Mouse (Mus musculus) adrenal gland, postnatal 4 days (tissue): ENCODE data around the gene Chchd4. TPM values are rescaled to one million over a fixed set of nuclear protein-coding genes. Genes with fewer than 3 reads are reported as not detected.

Experiments
- DNase-seq, 2 experiments: peaks; one replicate each; pipeline ENCODE4 v3.0.0; 2021 to 2022; ENCODE audit warnings: low spot score in 2 of 2, mixed read lengths in 2 of 2
- long read RNA-seq, 2 experiments: library from polyadenylated mRNA; stranded (forward); transcript quantifications; one replicate each; pipeline ENCODE4 v2.0.0; 2021
- total RNA-seq, 2 experiments: library from RNA; stranded (reverse); gene quantifications; 2 replicates each; pipeline ENCODE4 v1.2.3; 2021

Gene Chchd4
- 10 to 100 TPM; 17.0 to 17.6 TPM for total RNA-seq
- long read RNA-seq, experiment 1, transcript Chchd4-201 (3 exons, 3,472 nt), result major isoform, 33 of 70 reads
- long read RNA-seq, experiment 1, partial matches to known transcripts, result 1 of 70 reads
- long read RNA-seq, experiment 1, other reads (novel, unspliced or antisense), result 34 of 70 reads
- long read RNA-seq, experiment 2, transcript Chchd4-201 (3 exons, 3,472 nt), result major isoform, 61 of 103 reads
- long read RNA-seq, experiment 2, partial matches to known transcripts, result 0 of 103 reads
- long read RNA-seq, experiment 2, other reads (novel, unspliced or antisense), result 39 of 103 reads

GRCm38 (mm10) chr6:91472868-91473804 is at the start of gene Chchd4, which contains the start of gene Tmem43:
TSS of gene Chchd4 (minus strand) at chr6:91473546.
TSS of gene Tmem43 (plus strand) at chr6:91473703.
- peak; percentile 90 to 98 for DNase-seq

GRCm38 (mm10) chr6:91522816-91523215 is 49.5 kb upstream of the Chchd4 start:
- DNase-seq, result no peak

- no peak for DNase-seq
Measured at GRCm38 (mm10) chr6:91518454-91519020, 45.2 kb upstream of the Chchd4 start.

GRCm38 (mm10) chr6:91515545-91516449 is 42.5 kb upstream of the Chchd4 start, which contains the start of the genes Xpc and Lsm3:
TSS of gene Xpc (minus strand) at chr6:91515888.
TSS of gene Lsm3 (plus strand) at chr6:91515928.
- peak; percentile 98 for DNase-seq

GRCm38 (mm10) chr6:91514737-91515362 is 41.5 kb upstream of the Chchd4 start:
- no peak for DNase-seq

GRCm38 (mm10) chr6:91514135-91514534 is 40.8 kb upstream of the Chchd4 start:
- DNase-seq, result no peak

GRCm38 (mm10) chr6:91510211-91510610 is 36.9 kb upstream of the Chchd4 start:
- DNase-seq, result no peak

GRCm38 (mm10) chr6:91509326-91509725 is 36.0 kb upstream of the Chchd4 start:
- peak; percentile 60 to 61 for DNase-seq

- DNase-seq, result no peak
Measured at GRCm38 (mm10) chr6:91508041-91508440, 34.7 kb upstream of the Chchd4 start.

- no peak for DNase-seq
Measured at GRCm38 (mm10) chr6:91506036-91506435, 32.7 kb upstream of the Chchd4 start.

GRCm38 (mm10) chr6:91503302-91503701 is 30.0 kb upstream of the Chchd4 start:
- DNase-seq, result no peak

- no peak for DNase-seq
Measured at GRCm38 (mm10) chr6:91494526-91494925, 21.2 kb upstream of the Chchd4 start.

- DNase-seq, result no peak
Measured at GRCm38 (mm10) chr6:91493053-91493452, 19.7 kb upstream of the Chchd4 start.

GRCm38 (mm10) chr6:91491004-91491403 is 17.7 kb upstream of the Chchd4 start:
- DNase-seq, result no peak

- no peak for DNase-seq
Measured at GRCm38 (mm10) chr6:91489872-91490271, 16.5 kb upstream of the Chchd4 start.

- DNase-seq, result no peak
Measured at GRCm38 (mm10) chr6:91488496-91489212, 15.3 kb upstream of the Chchd4 start.

- DNase-seq, result no peak
Measured at GRCm38 (mm10) chr6:91486736-91487453, 13.5 kb upstream of the Chchd4 start.

- DNase-seq, result no peak
Measured at GRCm38 (mm10) chr6:91483371-91483770, 10.0 kb upstream of the Chchd4 start.

GRCm38 (mm10) chr6:91476541-91476940 is 3.2 kb upstream of the Chchd4 start:
- no peak for DNase-seq
